Mouse (Mus musculus): Measurements from ENCODE around the gene Asgr2. TPM values are rescaled to one million over a fixed set of nuclear protein-coding genes. Genes with fewer than 3 reads are reported as not detected.
"Not testable (repeated sequence)": the region's sequence is repeated elsewhere in the genome, so short reads cannot be mapped to it uniquely, and the experiment has no call there.

Asgr2 gene
- polyA plus RNA-seq, 1 experiment from 2014 or later = not detected

- Histone ChIP-seq H3K27ac (no peak overlapping the region), H3K9me3 (no peaks in the 10 kb centered on the region), H3K4me2 (no peak overlapping the region), H3K27me3 (no peaks in the 10 kb centered on the region), H3K4me1 (no peaks in the 10 kb centered on the region), H3K36me3 (no peaks in the 10 kb centered on the region), H3K4me3 (no peak overlapping the region), H3K9ac (no peak overlapping the region)
- 85% methylated on average over 2 of the region's 2 CpGs for WGBS
- no peak for ATAC-seq (ENCODE audit: insufficient number of reproducible peaks, insufficient read depth, low FRiP score, low TSS enrichment, low read depth)
These were observed 6.7 kb downstream of the Asgr2 start for GRCm38 (mm10) chr11:70099102-70099501.

GRCm38 (mm10) chr11:70099809-70100208, 7.4 kb downstream of the Asgr2 start:
- 64% methylated on average over 2 of the region's 2 CpGs for WGBS

GRCm38 (mm10) chr11:70103701-70104315, 11.4 kb downstream of the Asgr2 start:
- no peaks in the 10 kb centered on the region for H3K27me3 ChIP-seq
- no peaks in the 10 kb centered on the region for H3K36me3 ChIP-seq
- H3K9me3 ChIP-seq = no peaks in the 10 kb centered on the region
- H3K9ac ChIP-seq = no peak overlapping the region
- H3K4me3 ChIP-seq = no peak overlapping the region
- no peak overlapping the region for H3K4me2 ChIP-seq
- no peaks in the 10 kb centered on the region for H3K4me1 ChIP-seq
- 84% methylated on average over 14 of the region's 14 CpGs for WGBS
- ATAC-seq (ENCODE audit: insufficient number of reproducible peaks, insufficient read depth, low FRiP score, low TSS enrichment, low read depth) = no peak
- H3K27ac ChIP-seq = no peak overlapping the region

More at GRCm38 (mm10) chr11:70099809-70100208, 7.4 kb downstream of the Asgr2 start:
- Histone ChIP-seq H3K9ac (no peak overlapping the region), H3K4me1 (no peaks in the 10 kb centered on the region), H3K36me3 (no peaks in the 10 kb centered on the region), H3K9me3 (no peaks in the 10 kb centered on the region), H3K4me3 (no peak overlapping the region), H3K4me2 (no peak overlapping the region), H3K27me3 (no peaks in the 10 kb centered on the region), H3K27ac (no peak overlapping the region)
- no peak for ATAC-seq (ENCODE audit: insufficient number of reproducible peaks, insufficient read depth, low FRiP score, low TSS enrichment, low read depth)

- Histone ChIP-seq H3K36me3 (no peaks in the 10 kb centered on the region), H3K9ac (no peak overlapping the region), H3K4me1 (no peaks in the 10 kb centered on the region), H3K4me3 (no peak overlapping the region), H3K4me2 (no peak overlapping the region), H3K27me3 (no peaks in the 10 kb centered on the region), H3K9me3 (no peaks in the 10 kb centered on the region), H3K27ac (no peak overlapping the region)
- no peak for ATAC-seq (ENCODE audit: insufficient number of reproducible peaks, insufficient read depth, low FRiP score, low TSS enrichment, low read depth)
- 63% methylated on average over 8 of the region's 8 CpGs for WGBS
These were observed 14.6 kb downstream of the Asgr2 start for GRCm38 (mm10) chr11:70107085-70107484.

- H3K36me3 ChIP-seq = no peaks in the 10 kb centered on the region
- H3K4me1 ChIP-seq = no peaks in the 10 kb centered on the region
- no peak overlapping the region for H3K4me3 ChIP-seq
- ATAC-seq (ENCODE audit: insufficient number of reproducible peaks, insufficient read depth, low FRiP score, low TSS enrichment, low read depth) = no peak
- H3K9me3 ChIP-seq = no peaks in the 10 kb centered on the region
- 72% methylated on average over 3 of the region's 3 CpGs for WGBS
- no peak overlapping the region for H3K4me2 ChIP-seq
- no peak overlapping the region for H3K27ac ChIP-seq
- H3K9ac ChIP-seq = no peak overlapping the region
- no peaks in the 10 kb centered on the region for H3K27me3 ChIP-seq
These were observed 17.7 kb downstream of the Asgr2 start for GRCm38 (mm10) chr11:70110146-70110545.

GRCm38 (mm10) chr11:70114562-70114961, 22.1 kb downstream of the Asgr2 start:
- Histone ChIP-seq H3K4me3 (no peak overlapping the region), H3K4me2 (no peak overlapping the region), H3K9me3 (no peaks in the 10 kb centered on the region; the same call in 1 of the 2 replicates), H3K27me3 (no peaks in the 10 kb centered on the region), H3K36me3 (no peaks in the 10 kb centered on the region), H3K4me1 (no peaks in the 10 kb centered on the region), H3K27ac (no peak overlapping the region), H3K9ac (no peak overlapping the region)
- WGBS = 50% methylated on average over 4 of the region's 4 CpGs
- no peak for ATAC-seq (ENCODE audit: insufficient number of reproducible peaks, insufficient read depth, low FRiP score, low TSS enrichment, low read depth)

GRCm38 (mm10) chr11:70115901-70116300, 23.5 kb downstream of the Asgr2 start:
- ATAC-seq (ENCODE audit: insufficient number of reproducible peaks, insufficient read depth, low FRiP score, low TSS enrichment, low read depth) = no peak
- no peak overlapping the region for H3K4me2 ChIP-seq
- H3K27ac ChIP-seq = no peak overlapping the region
- H3K27me3 ChIP-seq = no peaks in the 10 kb centered on the region
- no peaks in the 10 kb centered on the region for H3K36me3 ChIP-seq
- H3K9ac ChIP-seq = no peak overlapping the region
- H3K4me1 ChIP-seq = no peaks in the 10 kb centered on the region
- H3K4me3 ChIP-seq = no peak overlapping the region
- WGBS = 86% methylated on average over 3 of the region's 3 CpGs
- H3K9me3 ChIP-seq = no peaks in the 10 kb centered on the region; the same call in 1 of the 2 replicates

GRCm38 (mm10) chr11:70129926-70130379, 37.5 kb downstream of the Asgr2 start, which contains the start of gene Mgl2:
TSS of gene Mgl2 (plus strand) at chr11:70130329.
- Histone ChIP-seq H3K4me3 (no peak within 1 kb of the TSS), H3K9me3 (no peaks in the 10 kb centered on the region), H3K9ac (no peak within 1 kb of the TSS), H3K4me2 (no peak within 1 kb of the TSS), H3K27ac (no peak within 1 kb of the TSS), H3K27me3 (no peaks in the 10 kb centered on the region), H3K4me1 (no peaks in the 10 kb centered on the region), H3K36me3 (no peaks in the 10 kb centered on the region)
- no peak for ATAC-seq (ENCODE audit: insufficient number of reproducible peaks, insufficient read depth, low FRiP score, low TSS enrichment, low read depth)
- WGBS = 80% methylated on average over 9 of the region's 9 CpGs

GRCm38 (mm10) chr11:70135001-70135400, 42.6 kb downstream of the Asgr2 start:
- not testable (repeated sequence) for H3K9me3 ChIP-seq; H3K36me3 ChIP-seq; H3K4me3 ChIP-seq; H3K27me3 ChIP-seq; H3K27ac ChIP-seq; H3K4me2 ChIP-seq; H3K9ac ChIP-seq; ATAC-seq (ENCODE audit: insufficient number of reproducible peaks, insufficient read depth, low FRiP score, low TSS enrichment, low read depth); H3K4me1 ChIP-seq
- 63% methylated on average over 3 of the region's 3 CpGs for WGBS

- not testable (repeated sequence) for H3K9ac ChIP-seq; ATAC-seq (ENCODE audit: insufficient number of reproducible peaks, insufficient read depth, low FRiP score, low TSS enrichment, low read depth); H3K36me3 ChIP-seq; H3K9me3 ChIP-seq; H3K4me2 ChIP-seq; H3K4me1 ChIP-seq; H3K4me3 ChIP-seq; H3K27me3 ChIP-seq; H3K27ac ChIP-seq
- WGBS = 91% methylated on average over 8 of the region's 8 CpGs
These were observed 43.5 kb downstream of the Asgr2 start for GRCm38 (mm10) chr11:70135925-70136324.

- no peak overlapping the region for H3K4me2 ChIP-seq
- no peaks in the 10 kb centered on the region for H3K9me3 ChIP-seq
- ATAC-seq (ENCODE audit: insufficient number of reproducible peaks, insufficient read depth, low FRiP score, low TSS enrichment, low read depth) = no peak
- H3K36me3 ChIP-seq = no peaks in the 10 kb centered on the region
- 86% methylated on average over 10 of the region's 10 CpGs for WGBS
- H3K4me1 ChIP-seq = no peaks in the 10 kb centered on the region
- H3K4me3 ChIP-seq = no peak overlapping the region
- H3K27ac ChIP-seq = no peak overlapping the region
- no peak overlapping the region for H3K9ac ChIP-seq
- no peaks in the 10 kb centered on the region for H3K27me3 ChIP-seq
These were observed 46.7 kb downstream of the Asgr2 start for GRCm38 (mm10) chr11:70139171-70139570.

GRCm38 (mm10) chr11:70151072-70151471, 58.6 kb downstream of the Asgr2 start:
- ATAC-seq (ENCODE audit: insufficient number of reproducible peaks, insufficient read depth, low FRiP score, low TSS enrichment, low read depth) = no peak
- WGBS = 69% methylated on average over 3 of the region's 3 CpGs

More at GRCm38 (mm10) chr11:70151072-70151471, 58.6 kb downstream of the Asgr2 start:
- Histone ChIP-seq H3K9me3 (no peaks in the 10 kb centered on the region), H3K9ac (no peak overlapping the region), H3K27me3 (no peaks in the 10 kb centered on the region), H3K27ac (no peak overlapping the region), H3K4me2 (no peak overlapping the region), H3K4me1 (no peaks in the 10 kb centered on the region), H3K4me3 (no peak overlapping the region), H3K36me3 (no peaks in the 10 kb centered on the region)

All from embryonic facial prominence, embryonic 13.5 days (tissue).